10 mouse cellular contexts compared by ENCODE assay signal in genomic region chr13:34857526-34857925, GRCm38 (mm10). TPM values are rescaled to one million over a fixed set of nuclear protein-coding genes. Genes with fewer than 3 reads are reported as not detected.
DNase-seq lines count a peak whose midpoint lies in the region; ATAC-seq and TF ChIP-seq lines count a peak whose summit lies in the region.
"Had no signal": no experiment of that assay in that cellular context is flagged by ENCODE, and none has a peak within 500 bp of the region (broad histone marks: within the 10 kb centered on the region; RNA-seq: fewer than 3 reads in every experiment).

No protein-coding gene starts in this region.

- peak; percentile 67 for TF ChIP-seq CTCF in liver, postnatal 0 days (IDR thresholded peaks at IDR 0.05; ENCODE audit: low read depth)

- no peaks in the 10 kb centered on the region for H3K27me3 ChIP-seq in heart, embryonic 10.5 days (ENCODE audit: insufficient read depth, poor library complexity, severe bottlenecking)
- no peaks in the 10 kb centered on the region for H3K27me3 ChIP-seq in liver, postnatal 0 days (ENCODE audit: insufficient read depth, low read length)
- H3K27me3 ChIP-seq in midbrain, embryonic 15.5 days (replicated peaks): no peaks in the 10 kb centered on the region
- H3K27me3 ChIP-seq: heart, embryonic 13.5 days had no signal

- H3K9me3 ChIP-seq in heart, embryonic 10.5 days: peaks cover 20% of the 10 kb centered on the region
- H3K9me3 ChIP-seq in liver, postnatal 0 days (ENCODE audit: low read length): peaks cover 17% of the 10 kb centered on the region
- H3K9me3 ChIP-seq in midbrain, embryonic 15.5 days: 0 out of 2 replicates have a peak, but pooled peaks cover 11% of the 10 kb centered on the region

- ATAC-seq in liver, postnatal 0 days: no peak
- ATAC-seq in midbrain, embryonic 15.5 days (replicated peaks): no peak

- peak; percentile 16 to 44 for DNase-seq in heart, adult 18-20 months
- no peak for DNase-seq in heart, embryonic 10.5 days (ENCODE audit: low spot score)
- peak; percentile 25 for DNase-seq in thymus, postnatal 14 days
- DNase-seq in thymus, postnatal 10 days (ENCODE audit: low spot score in 2 of 2): no peak
- DNase-seq in embryo, embryonic 10 days (ENCODE audit: low spot score): peak; percentile 64
- DNase-seq in liver, postnatal 0 days: peak; percentile 38
- no peak for DNase-seq in frontal cortex, postnatal 14 days (ENCODE audit: low spot score in 2 of 2)

- no peaks in the 10 kb centered on the region for H3K4me1 ChIP-seq in heart, embryonic 10.5 days
- no peaks in the 10 kb centered on the region for H3K4me1 ChIP-seq in liver, postnatal 0 days (ENCODE audit: insufficient read depth)
- no peaks in the 10 kb centered on the region for H3K4me1 ChIP-seq in midbrain, embryonic 15.5 days
- H3K4me1 ChIP-seq: heart, embryonic 13.5 days had no signal

- no peak overlapping the region for H3K27ac ChIP-seq in heart, embryonic 10.5 days
- no peak overlapping the region for H3K27ac ChIP-seq in liver, postnatal 0 days (ENCODE audit: low read depth)
- no peak overlapping the region for H3K27ac ChIP-seq in midbrain, embryonic 15.5 days
- H3K27ac ChIP-seq: heart, embryonic 13.5 days; macrophage had no signal

- no peak overlapping the region for H3K4me3 ChIP-seq in heart, embryonic 10.5 days
- H3K4me3 ChIP-seq in liver, postnatal 0 days (ENCODE audit: low read depth, low read length): no peak overlapping the region
- no peak overlapping the region for H3K4me3 ChIP-seq in midbrain, embryonic 15.5 days
- H3K4me3 ChIP-seq: heart, embryonic 13.5 days had no signal

- H3K4me2 ChIP-seq in liver, postnatal 0 days (ENCODE audit: low read depth, low read length): no peak overlapping the region
- H3K4me2 ChIP-seq in midbrain, embryonic 15.5 days: no peak overlapping the region
- H3K4me2 ChIP-seq: heart, embryonic 13.5 days had no signal

- H3K36me3 ChIP-seq in heart, embryonic 10.5 days: no peaks in the 10 kb centered on the region
- no peaks in the 10 kb centered on the region for H3K36me3 ChIP-seq in liver, postnatal 0 days (replicated peaks; ENCODE audit: insufficient read depth, low read length)
- no peaks in the 10 kb centered on the region for H3K36me3 ChIP-seq in midbrain, embryonic 15.5 days (replicated peaks)

- no peak overlapping the region for H3K9ac ChIP-seq in liver, postnatal 0 days (replicated peaks)
- no peak overlapping the region for H3K9ac ChIP-seq in midbrain, embryonic 15.5 days
- H3K9ac ChIP-seq: heart, embryonic 13.5 days had no signal

- 38% methylated on average over 2 of the region's 2 CpGs for WGBS in heart, embryonic 10.5 days
- WGBS in liver, postnatal 0 days (ENCODE audit: insufficient replicate concordance): 18% methylated on average over 2 of the region's 2 CpGs
- 45% methylated on average over 2 of the region's 2 CpGs for WGBS in midbrain, embryonic 15.5 days

- TF ChIP-seq EP300 in liver, postnatal 0 days (IDR thresholded peaks at IDR 0.05; ENCODE audit: low read depth): no peak

RNA-seq across cellular contexts. Expression of gene Prpf4b, which starts 17.6 kb away (rescaled TPM):
- 10 to 100 TPM; 26.7 to 30.0 TPM for total RNA-seq in heart, adult 18-20 months (2021)
- 49.1 and 55.1 TPM in 2 replicates for polyA plus RNA-seq in heart, embryonic 10.5 days (2016; fragmentation: Nextera tagmentation; extraction: Ambion mirVana)
- polyA plus RNA-seq in liver, postnatal 0 days (2015; fragmentation: Nextera tagmentation; extraction: Ambion mirVana): 33.4 and 37.0 TPM in 2 replicates
- polyA plus RNA-seq in midbrain, embryonic 15.5 days (2015; fragmentation: Nextera tagmentation; extraction: Ambion mirVana): 63.3 and 69.4 TPM in 2 replicates

Comparison
In these comparisons a context has a peak if more than half of its experiments do, and no peak if none do; other contexts are left out.
1. DNase-seq: peak in heart, adult 18-20 months (2 of 2), thymus, postnatal 14 days (single experiment), embryo, embryonic 10 days (single experiment) and liver, postnatal 0 days (single experiment); none in heart, embryonic 10.5 days (single experiment), thymus, postnatal 10 days (0 of 2) and frontal cortex, postnatal 14 days (0 of 2).